In the genomic region with DNA sequence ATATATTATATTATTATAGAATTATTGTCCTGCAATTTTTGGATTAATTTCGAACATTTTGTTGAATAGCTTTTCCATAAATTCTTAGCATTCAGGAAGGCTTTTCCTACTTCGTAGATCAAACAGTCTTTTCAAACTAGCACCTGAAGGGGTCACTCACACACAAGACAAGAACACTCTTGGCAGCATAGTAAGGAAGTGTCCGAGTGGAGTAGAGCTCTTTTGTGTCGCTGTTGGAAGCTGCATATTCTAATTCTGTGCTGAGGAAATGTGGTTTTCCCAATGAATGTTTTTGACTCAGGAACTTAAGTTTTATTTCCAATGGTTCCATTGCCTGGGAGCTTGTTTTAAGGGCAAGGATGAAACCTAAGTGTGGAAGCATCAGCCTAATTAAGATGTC, we compare ENCODE assay signal across 8 mouse cellular contexts.
A peak's percentile ranks its signal among the peaks of the same experiment; 100 is the strongest.
DNase-seq lines count a peak whose midpoint lies in the region; ATAC-seq and TF ChIP-seq lines count a peak whose summit lies in the region.
"Had no signal": no experiment of that assay in that cellular context is flagged by ENCODE, and none has a peak within 500 bp of the region (broad histone marks: within the 10 kb centered on the region; RNA-seq: fewer than 3 reads in every experiment).

No protein-coding gene starts in this region.

- no peak overlapping the region for H3K9ac ChIP-seq in embryonic facial prominence, embryonic 11.5 days (replicated peaks; ENCODE audit: low read length)
- H3K9ac ChIP-seq: limb, embryonic 15.5 days had no signal

- no peak overlapping the region for H3K27ac ChIP-seq in layer of hippocampus, adult 2 months
- no peak overlapping the region for H3K27ac ChIP-seq in embryonic facial prominence, embryonic 11.5 days (replicated peaks; ENCODE audit: low read depth, low read length)
- H3K27ac ChIP-seq: limb, embryonic 15.5 days had no signal

- TF ChIP-seq CTCF in layer of hippocampus, adult 2 months (conservative IDR thresholded peaks at IDR 0.05): peak; percentile 63

- no peaks in the 10 kb centered on the region for H3K9me3 ChIP-seq in embryonic facial prominence, embryonic 11.5 days (replicated peaks; ENCODE audit: control insufficient read depth, low read length)
- H3K9me3 ChIP-seq: limb, embryonic 15.5 days had no signal

- H3K4me1 ChIP-seq in embryonic facial prominence, embryonic 11.5 days (ENCODE audit: control insufficient read depth, insufficient read depth, low read length): no peaks in the 10 kb centered on the region
- H3K4me1 ChIP-seq: limb, embryonic 15.5 days had no signal

- no peak for ATAC-seq in embryonic facial prominence, embryonic 11.5 days (replicated peaks; ENCODE audit: insufficient number of reproducible peaks, low FRiP score, low TSS enrichment, low read depth)

- no peak overlapping the region for H3K4me2 ChIP-seq in embryonic facial prominence, embryonic 11.5 days (ENCODE audit: low read depth, low read length)
- H3K4me2 ChIP-seq: limb, embryonic 15.5 days had no signal

- no peaks in the 10 kb centered on the region for H3K27me3 ChIP-seq in embryonic facial prominence, embryonic 11.5 days (ENCODE audit: control insufficient read depth, insufficient read depth, low read length)
- H3K27me3 ChIP-seq: limb, embryonic 15.5 days had no signal

- DNase-seq in layer of hippocampus, adult 2 months (ENCODE audit: low spot score in 2 of 2): no peak
- no peak for DNase-seq in layer of hippocampus, postnatal 36 days
- peak; percentile 32 for DNase-seq in ZHBTc4 (ENCODE audit: low read depth, low spot score)
- DNase-seq in embryonic facial prominence, embryonic 11.5 days (ENCODE audit: low spot score): peak; percentile 73
- DNase-seq in lung, postnatal 25 days (ENCODE audit: low spot score): peak; percentile 1
- no peak for DNase-seq in testis, postnatal 10 days (ENCODE audit: low spot score)
- DNase-seq in layer of hippocampus, postnatal 25 days (ENCODE audit: extremely low spot score in 1 of 2, low spot score in 1 of 2): no peak

- H3K4me3 ChIP-seq in layer of hippocampus, adult 2 months: no peak overlapping the region
- no peak overlapping the region for H3K4me3 ChIP-seq in embryonic facial prominence, embryonic 11.5 days (ENCODE audit: low read depth, low read length)
- H3K4me3 ChIP-seq: limb, embryonic 15.5 days had no signal

- no peaks in the 10 kb centered on the region for H3K36me3 ChIP-seq in embryonic facial prominence, embryonic 11.5 days (replicated peaks; ENCODE audit: control insufficient read depth, insufficient read depth, low read depth, low read length)
- H3K36me3 ChIP-seq: limb, embryonic 15.5 days had no signal

- WGBS in embryonic facial prominence, embryonic 11.5 days: 20% methylated on average over 4 of the region's 4 CpGs

Comparison
In these comparisons a context has a peak if more than half of its experiments do, and no peak if none do; other contexts are left out.
1. DNase-seq: peak in ZHBTc4 (single experiment), embryonic facial prominence, embryonic 11.5 days (single experiment) and lung, postnatal 25 days (single experiment); none in layer of hippocampus, adult 2 months (0 of 2), layer of hippocampus, postnatal 36 days (0 of 2), testis, postnatal 10 days (single experiment) and layer of hippocampus, postnatal 25 days (0 of 2).